Mouse (Mus musculus) hindbrain, embryonic 12.5 days (tissue): ENCODE measurements around the gene Lonp2. TPM values are rescaled to one million over a fixed set of nuclear protein-coding genes. Genes with fewer than 3 reads are reported as not detected.

ENCODE experiments used
- ATAC-seq: fragments of 200-750 bp; cut with Nextera tagmentation; 2 replicates; pipeline ENCODE4 v1.8.0; 2017; ENCODE audit warnings: moderate TSS enrichment; ENCODE audit not compliant: low FRiP score
- H3K27ac ChIP-seq: fragments of 300-500 bp; sonication (generic); 2 replicates; pipeline ENCODE4 v1.5.1; 2016; ENCODE audit warnings: mild to moderate bottlenecking
- H3K27me3 ChIP-seq: fragments of 300-500 bp; sonication (generic); 2 replicates; pipeline ENCODE4 v1.6.1; 2016; ENCODE audit warnings: mild to moderate bottlenecking
- H3K36me3 ChIP-seq: fragments of 300-500 bp; sonication (generic); 2 replicates; pipeline ENCODE4 v1.6.1; 2016; ENCODE audit warnings: mild to moderate bottlenecking
- H3K4me1 ChIP-seq: fragments of 300-500 bp; sonication (generic); 2 replicates; pipeline ENCODE4 v1.6.1; 2016
- H3K4me2 ChIP-seq: fragments of 300-500 bp; sonication (generic); replicated peaks from 2 replicates; pipeline ENCODE4 v1.6.1; 2016; ENCODE audit warnings: mild to moderate bottlenecking
- H3K4me3 ChIP-seq: fragments of 300-500 bp; sonication (generic); 2 replicates; pipeline ENCODE4 v1.5.1; 2016; ENCODE audit warnings: mild to moderate bottlenecking
- H3K9ac ChIP-seq: fragments of 300-500 bp; sonication (generic); 2 replicates; pipeline ENCODE4 v1.6.1; 2016; ENCODE audit warnings: mild to moderate bottlenecking, moderate library complexity
- H3K9me3 ChIP-seq: fragments of 300-500 bp; sonication (generic); replicated peaks from 2 replicates; pipeline ENCODE4 v1.6.1; 2016; ENCODE audit warnings: mild to moderate bottlenecking
- WGBS: fragments of 180-500 bp; shearing (Covaris S2); methylation state at CpG from one replicate; pipeline ENCODE4 v1.1.7; 2016; 5-methylcytosine and 5-hydroxymethylcytosine counted together
- polyA plus RNA-seq: library from polyadenylated mRNA; unstranded; fragments of >200 nt; fragmentation: Nextera tagmentation; extraction: Ambion mirVana; gene quantifications from 2 replicates; pipeline ENCODE4 v1.2.1, GENCODE M21; 2016

Gene Lonp2
- polyA plus RNA-seq, 1 experiment from 2014 or later, result 84.1 TPM

DNA sequence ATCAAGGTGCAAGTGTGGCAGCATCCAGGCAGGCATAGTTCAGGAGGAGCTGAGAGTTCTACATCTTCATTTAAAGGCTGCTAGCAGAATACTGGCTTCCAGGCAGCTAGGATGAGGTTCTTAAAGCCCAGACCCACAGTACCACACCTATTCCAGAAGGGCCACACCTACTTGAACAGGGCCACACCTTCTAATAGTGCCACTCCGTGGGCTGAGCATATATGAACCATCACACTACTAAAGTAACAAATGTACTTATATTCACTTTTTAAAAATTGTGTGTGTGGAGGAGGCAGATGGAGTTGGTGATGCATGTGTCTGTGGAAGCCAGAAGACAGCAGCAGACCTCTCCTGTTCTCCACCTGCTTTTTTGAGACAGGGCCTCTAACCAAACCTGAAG is 70.2 kb downstream of the Lonp2 start:
- Histone ChIP-seq H3K4me1 (no peaks in the 10 kb centered on the region), H3K27me3 (no peaks in the 10 kb centered on the region), H3K9ac (no peak overlapping the region), H3K4me3 (no peak overlapping the region), H3K9me3 (no peaks in the 10 kb centered on the region), H3K36me3 (0 out of 2 replicates have a peak, but pooled peaks cover 5% of the 10 kb centered on the region), H3K4me2 (no peak overlapping the region), H3K27ac (no peak overlapping the region)
- 86% methylated on average over 1 of the region's 1 CpGs for WGBS
- ATAC-seq, result no peak

DNA sequence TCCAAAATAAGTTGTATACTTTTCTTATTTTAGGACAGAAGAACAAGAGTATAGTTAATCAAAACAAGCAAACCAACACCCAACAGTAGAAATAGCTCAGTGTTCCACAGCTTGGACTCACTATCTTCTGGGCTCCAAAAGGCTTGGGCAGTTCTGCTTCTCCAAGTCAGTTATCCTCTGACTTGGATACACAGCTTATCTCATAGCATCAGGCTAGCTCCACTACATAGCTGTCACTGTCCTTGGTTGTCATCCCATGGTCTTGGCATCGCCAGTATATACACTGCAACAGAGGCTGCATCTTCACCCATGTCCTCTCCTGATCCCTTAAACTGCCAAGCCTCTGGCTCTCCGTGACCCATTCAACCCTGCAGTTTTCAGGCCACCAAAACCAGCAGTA is 71.9 kb downstream of the Lonp2 start:
- Histone ChIP-seq H3K27me3 (no peaks in the 10 kb centered on the region), H3K4me1 (no peaks in the 10 kb centered on the region), H3K4me2 (no peak overlapping the region), H3K4me3 (no peak overlapping the region), H3K9ac (no peak overlapping the region), H3K36me3 (peaks cover 11% of the 10 kb centered on the region; the same call in 1 of the 2 replicates), H3K27ac (no peak overlapping the region), H3K9me3 (no peaks in the 10 kb centered on the region)
- WGBS, result 95% methylated on average over 2 of the region's 2 CpGs
- ATAC-seq, result no peak

- Histone ChIP-seq H3K4me2 (no peak overlapping the region), H3K27ac (no peak overlapping the region), H3K4me3 (no peak overlapping the region), H3K4me1 (no peaks in the 10 kb centered on the region), H3K9me3 (no peaks in the 10 kb centered on the region), H3K36me3 (peaks cover 11% of the 10 kb centered on the region; the same call in 1 of the 2 replicates), H3K9ac (no peak overlapping the region), H3K27me3 (no peaks in the 10 kb centered on the region)
- no peak for ATAC-seq
- 61% methylated on average over 1 of the region's 1 CpGs for WGBS
Observed at GRCm38 (mm10) chr8:86698811-86699421, 75.1 kb downstream of the Lonp2 start.

DNA sequence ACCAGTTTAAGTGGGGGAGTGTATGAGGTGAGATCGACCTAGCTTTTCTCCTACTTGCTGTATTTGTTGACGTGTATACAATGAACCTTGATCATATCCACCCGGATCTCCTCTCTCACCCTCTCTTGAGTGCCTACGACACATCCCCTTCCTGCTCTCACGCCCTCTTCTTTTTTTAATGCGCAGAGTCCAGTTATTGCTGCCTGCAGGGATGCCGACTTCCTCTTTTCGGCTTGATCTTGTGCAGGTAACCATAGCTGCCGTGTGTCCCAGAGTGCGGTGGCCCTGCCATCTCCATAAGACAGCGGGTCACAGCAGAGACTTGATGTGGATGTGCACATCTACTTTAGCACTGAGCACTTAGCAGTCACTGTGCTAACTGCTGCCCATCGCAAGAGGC is 75.6 kb downstream of the Lonp2 start:
- H3K27ac ChIP-seq, result no peak overlapping the region
- WGBS, result 93% methylated on average over 12 of the region's 12 CpGs
- H3K9ac ChIP-seq, result no peak overlapping the region
- no peaks in the 10 kb centered on the region for H3K9me3 ChIP-seq
- H3K4me3 ChIP-seq, result no peak overlapping the region
- peaks cover 11% of the 10 kb centered on the region; the same call in 1 of the 2 replicates for H3K36me3 ChIP-seq
- H3K4me2 ChIP-seq, result no peak overlapping the region
- H3K27me3 ChIP-seq, result no peaks in the 10 kb centered on the region
- H3K4me1 ChIP-seq, result no peaks in the 10 kb centered on the region
- ATAC-seq, result no peak

- Histone ChIP-seq H3K36me3 (peaks cover 9% of the 10 kb centered on the region; the same call in 1 of the 2 replicates), H3K9me3 (no peaks in the 10 kb centered on the region), H3K4me1 (no peaks in the 10 kb centered on the region), H3K9ac (no peak overlapping the region), H3K27ac (no peak overlapping the region), H3K4me3 (no peak overlapping the region), H3K27me3 (no peaks in the 10 kb centered on the region), H3K4me2 (no peak overlapping the region)
- ATAC-seq, result no peak
- WGBS, result 93% methylated on average over 3 of the region's 3 CpGs
Observed at GRCm38 (mm10) chr8:86702453-86702852, 78.6 kb downstream of the Lonp2 start.

GRCm38 (mm10) chr8:86705317-86705716 is 81.5 kb downstream of the Lonp2 start:
- Histone ChIP-seq H3K9me3 (no peaks in the 10 kb centered on the region), H3K27me3 (no peaks in the 10 kb centered on the region), H3K36me3 (0 out of 2 replicates have a peak, but pooled peaks cover 6% of the 10 kb centered on the region), H3K4me3 (no peak overlapping the region), H3K4me2 (no peak overlapping the region), H3K27ac (no peak overlapping the region), H3K4me1 (no peaks in the 10 kb centered on the region), H3K9ac (no peak overlapping the region)
- ATAC-seq, result no peak
- WGBS, result 77% methylated on average over 3 of the region's 3 CpGs

DNA sequence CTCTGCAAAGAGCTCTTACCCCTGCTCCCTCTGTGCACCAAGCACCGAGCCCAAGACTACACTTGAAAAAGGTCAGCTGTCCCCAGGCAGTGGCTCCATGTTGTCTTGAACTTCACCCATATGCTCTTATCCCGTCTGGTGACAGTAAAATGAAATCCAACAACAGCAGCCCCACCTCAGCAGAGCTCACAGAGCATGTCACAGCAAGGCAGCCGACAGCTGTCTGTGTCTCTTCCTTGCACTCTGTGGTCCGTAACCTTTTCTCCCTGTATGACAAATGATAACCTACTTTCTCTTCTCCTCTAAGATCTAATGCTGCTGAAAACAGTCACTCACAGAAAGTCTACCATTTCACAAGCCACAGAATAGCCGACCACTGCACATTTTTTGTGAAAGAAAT is 82.9 kb downstream of the Lonp2 start:
- no peak overlapping the region for H3K4me3 ChIP-seq
- H3K27me3 ChIP-seq, result no peaks in the 10 kb centered on the region
- H3K9ac ChIP-seq, result no peak overlapping the region
- WGBS, result 82% methylated on average over 5 of the region's 5 CpGs
- H3K36me3 ChIP-seq, result 0 out of 2 replicates have a peak, but pooled peaks cover 15% of the 10 kb centered on the region
- no peak overlapping the region for H3K27ac ChIP-seq
- no peaks in the 10 kb centered on the region for H3K4me1 ChIP-seq
- no peaks in the 10 kb centered on the region for H3K9me3 ChIP-seq
- H3K4me2 ChIP-seq, result no peak overlapping the region
- no peak for ATAC-seq

DNA sequence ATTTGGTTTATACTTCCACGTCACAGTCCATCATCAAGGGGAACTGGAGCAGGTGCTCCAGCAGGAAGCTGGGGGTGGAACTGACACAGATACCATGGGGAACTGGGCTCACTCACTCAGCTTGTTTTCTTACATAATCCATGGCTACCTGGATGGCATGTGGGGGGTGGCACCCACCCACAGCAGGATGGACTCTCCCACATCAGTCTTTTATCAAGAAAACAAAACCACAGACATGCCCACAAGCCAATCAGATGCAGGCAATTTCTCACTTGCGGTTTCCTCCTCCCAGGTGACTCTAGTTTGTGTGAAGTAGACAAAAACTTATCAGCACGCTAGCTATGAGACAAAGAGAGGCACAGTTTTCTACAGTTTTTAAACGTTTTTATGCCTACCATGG is 84.0 kb downstream of the Lonp2 start:
- no peak overlapping the region for H3K9ac ChIP-seq
- H3K36me3 ChIP-seq, result 0 out of 2 replicates have a peak, but pooled peaks cover 15% of the 10 kb centered on the region
- H3K4me1 ChIP-seq, result peaks cover 5% of the 10 kb centered on the region
- H3K27me3 ChIP-seq, result no peaks in the 10 kb centered on the region
- ATAC-seq, result no peak
- H3K4me2 ChIP-seq, result no peak overlapping the region
- WGBS, result 72% methylated on average over 4 of the region's 4 CpGs
- H3K9me3 ChIP-seq, result no peaks in the 10 kb centered on the region
- H3K27ac ChIP-seq, result no peak overlapping the region
- H3K4me3 ChIP-seq, result no peak overlapping the region

GRCm38 (mm10) chr8:86712594-86712993 is 88.8 kb downstream of the Lonp2 start:
- no peak for ATAC-seq
- no peak overlapping the region for H3K9ac ChIP-seq
- H3K4me1 ChIP-seq, result peaks cover 17% of the 10 kb centered on the region
- H3K36me3 ChIP-seq, result peaks cover 25% of the 10 kb centered on the region
- peak overlapping the region; percentile 66; the same call in 1 of the 2 replicates for H3K27ac ChIP-seq
- no peaks in the 10 kb centered on the region for H3K9me3 ChIP-seq
- no peaks in the 10 kb centered on the region for H3K27me3 ChIP-seq
- no peak overlapping the region for H3K4me2 ChIP-seq
- WGBS, result over 99% methylated on average over 3 of the region's 3 CpGs
- no peak overlapping the region for H3K4me3 ChIP-seq

GRCm38 (mm10) chr8:86713407-86714188 is 89.8 kb downstream of the Lonp2 start:
- Histone ChIP-seq H3K9ac (no peak overlapping the region), H3K27me3 (no peaks in the 10 kb centered on the region), H3K36me3 (peaks cover 31% of the 10 kb centered on the region), H3K4me3 (no peak overlapping the region), H3K9me3 (no peaks in the 10 kb centered on the region), H3K4me1 (peaks cover 17% of the 10 kb centered on the region), H3K4me2 (no peak overlapping the region), H3K27ac (peak overlapping the region; percentile 66)
- ATAC-seq, result peak; percentile 80
- 50% methylated on average over 14 of the region's 14 CpGs for WGBS

DNA sequence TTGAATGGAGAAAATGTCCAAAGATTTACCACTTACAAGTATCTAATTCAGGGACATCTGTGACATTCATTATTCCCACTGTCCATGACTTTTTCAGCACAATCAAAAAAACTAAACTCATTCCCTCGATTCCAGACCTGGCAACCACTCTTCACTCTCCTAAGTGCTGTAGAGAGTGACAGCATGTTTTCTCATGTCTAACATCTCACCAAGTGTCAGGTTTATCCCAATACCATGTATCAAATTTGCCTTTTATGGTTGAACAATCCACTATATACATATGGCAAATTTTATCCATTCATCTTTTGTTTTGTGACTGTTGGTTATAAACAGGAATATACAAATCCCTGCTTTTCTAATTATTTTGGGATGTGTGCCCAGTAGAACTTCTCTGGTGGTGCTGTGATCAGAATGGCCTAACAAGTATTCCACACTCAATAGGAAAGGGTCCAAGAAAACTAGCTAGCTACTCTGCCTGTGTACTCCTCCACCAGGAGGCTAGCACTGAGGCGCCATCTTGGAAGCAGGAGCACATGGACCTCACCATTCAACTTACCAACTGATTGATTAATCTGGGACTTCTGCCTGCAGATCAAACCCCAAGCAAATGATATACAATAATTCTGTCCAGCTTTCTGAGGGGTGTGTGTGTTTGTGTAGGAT is 94.6 kb downstream of the Lonp2 start:
- no peak overlapping the region for H3K4me3 ChIP-seq
- no peak overlapping the region for H3K9ac ChIP-seq
- H3K9me3 ChIP-seq, result no peaks in the 10 kb centered on the region
- WGBS, result 93% methylated on average over 2 of the region's 2 CpGs
- no peaks in the 10 kb centered on the region for H3K27me3 ChIP-seq
- no peak for ATAC-seq
- H3K4me2 ChIP-seq, result no peak overlapping the region
- H3K36me3 ChIP-seq, result peaks cover 36% of the 10 kb centered on the region
- peaks cover 6% of the 10 kb centered on the region for H3K4me1 ChIP-seq
- no peak overlapping the region for H3K27ac ChIP-seq

GRCm38 (mm10) chr8:86719368-86719767 is 95.5 kb downstream of the Lonp2 start:
- Histone ChIP-seq H3K27me3 (no peaks in the 10 kb centered on the region), H3K9ac (no peak overlapping the region), H3K27ac (no peak overlapping the region), H3K36me3 (peaks cover 36% of the 10 kb centered on the region), H3K9me3 (no peaks in the 10 kb centered on the region), H3K4me1 (peaks cover 3% of the 10 kb centered on the region), H3K4me2 (no peak overlapping the region), H3K4me3 (no peak overlapping the region)
- ATAC-seq, result no peak
- 88% methylated on average over 1 of the region's 1 CpGs for WGBS
